Mouse (Mus musculus) G1E (cell line): ENCODE measurements around the gene 6030445D17Rik.

Experiments used
- GATA1 ChIP-seq: IDR thresholded peaks from 2 replicates; pipeline ENCODE4 v1.6.1; 2012; ENCODE audit warnings: borderline replicate concordance, low read length, inconsistent platforms, mixed read lengths
- TAL1 ChIP-seq: conservative IDR thresholded peaks from 2 replicates; pipeline ENCODE4 v1.6.1; 2012; ENCODE audit warnings: low read depth, low read length, inconsistent platforms, mixed read lengths

GRCm38 (mm10) chr4:136441354-136442043 lies 20.6 kb upstream of the 6030445D17Rik start:
- TF ChIP-seq GATA1 (no peak), TAL1 (no peak)
